Mouse (Mus musculus) thymus, postnatal 14 days (tissue): ENCODE results near the gene S100a3.

Source experiments
- DNase-seq: peaks from one replicate; pipeline ENCODE4 v3.0.0; 2021

Gene S100a3

DNA sequence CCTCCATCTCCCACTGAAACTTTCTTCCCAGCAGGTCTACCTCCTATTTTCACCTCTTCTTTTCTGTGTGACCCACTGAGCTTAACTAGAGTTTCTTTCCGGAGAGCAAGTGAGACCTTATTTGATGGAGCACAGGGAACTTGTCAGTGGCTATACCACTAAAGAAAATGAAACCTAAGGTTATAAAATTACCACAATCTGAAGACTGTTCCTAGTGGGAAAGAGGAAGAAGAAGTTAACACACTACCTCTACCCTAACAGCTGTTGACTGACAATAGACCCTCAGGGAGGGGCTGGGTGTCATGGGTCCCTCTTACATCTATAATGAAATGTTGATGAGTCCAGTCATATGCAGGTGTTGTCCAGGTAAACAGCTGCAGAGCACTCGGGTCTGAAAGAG is 71.6 kb downstream of the S100a3 start:
- no peak for DNase-seq

DNA sequence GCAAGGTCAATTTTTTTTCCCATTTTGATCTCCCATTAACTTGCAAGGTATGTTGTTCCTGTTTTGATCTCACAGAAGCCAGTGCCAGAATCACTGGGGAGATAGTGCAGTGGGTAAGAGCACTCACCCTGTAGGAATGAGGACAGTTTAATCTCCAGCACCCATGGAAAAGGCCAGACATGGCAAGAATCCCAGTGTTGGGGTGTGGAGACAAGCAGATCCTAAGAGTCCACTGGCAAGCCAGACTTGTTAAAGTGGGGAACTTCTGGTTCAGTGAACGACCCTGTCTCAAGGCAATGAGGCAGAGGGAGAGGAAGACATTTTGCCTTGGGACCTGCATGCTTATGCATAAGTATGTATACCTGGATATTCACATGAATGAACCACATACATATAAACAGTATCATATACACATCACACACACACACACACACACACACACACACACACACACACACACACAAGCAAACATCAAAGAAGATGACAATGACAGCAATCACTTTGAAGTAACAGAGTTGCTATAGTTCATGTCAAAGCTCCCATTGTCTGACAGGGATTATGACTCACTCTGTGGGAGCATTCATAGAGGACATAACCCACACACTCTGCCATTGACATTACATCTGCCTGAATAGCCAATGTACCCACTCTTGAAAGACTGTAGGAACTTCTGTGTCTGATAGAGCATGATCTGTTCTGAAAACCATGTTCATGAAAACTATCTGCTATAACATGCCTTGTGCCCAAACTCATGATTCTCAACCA is 78.3 kb downstream of the S100a3 start:
- no peak for DNase-seq

DNA sequence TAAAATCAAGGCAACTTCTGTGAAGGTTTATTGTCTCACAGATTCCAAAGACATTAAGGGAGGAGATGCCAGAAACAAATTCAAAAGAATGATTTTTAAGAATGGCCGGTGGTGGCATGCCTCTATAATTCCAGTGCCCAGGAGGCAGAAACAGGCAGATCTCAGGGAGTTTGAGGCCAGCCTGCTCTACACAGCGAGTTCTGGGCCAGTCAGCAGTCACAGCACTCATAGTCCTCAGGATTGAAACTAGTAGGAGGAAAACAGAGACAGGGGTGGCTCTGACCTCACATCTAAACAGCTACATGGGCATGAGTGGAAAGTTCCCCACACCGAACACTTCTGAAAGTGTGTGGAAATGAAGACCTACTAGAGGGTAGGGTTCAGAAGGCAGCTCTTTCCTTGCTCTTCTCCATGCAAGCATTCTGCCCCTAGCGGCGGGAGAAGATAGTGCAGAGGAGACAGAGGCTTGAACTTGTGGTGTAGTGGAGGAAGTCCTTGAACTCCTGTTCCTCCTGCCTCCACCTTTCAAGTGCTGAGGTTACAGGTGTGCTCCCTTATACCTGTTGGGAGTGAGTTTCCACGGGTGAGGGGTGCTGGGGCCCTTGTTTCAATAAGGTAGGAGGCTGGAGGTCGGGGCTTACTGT is 79.3 kb downstream of the S100a3 start:
- peak; percentile 78 for DNase-seq

DNA sequence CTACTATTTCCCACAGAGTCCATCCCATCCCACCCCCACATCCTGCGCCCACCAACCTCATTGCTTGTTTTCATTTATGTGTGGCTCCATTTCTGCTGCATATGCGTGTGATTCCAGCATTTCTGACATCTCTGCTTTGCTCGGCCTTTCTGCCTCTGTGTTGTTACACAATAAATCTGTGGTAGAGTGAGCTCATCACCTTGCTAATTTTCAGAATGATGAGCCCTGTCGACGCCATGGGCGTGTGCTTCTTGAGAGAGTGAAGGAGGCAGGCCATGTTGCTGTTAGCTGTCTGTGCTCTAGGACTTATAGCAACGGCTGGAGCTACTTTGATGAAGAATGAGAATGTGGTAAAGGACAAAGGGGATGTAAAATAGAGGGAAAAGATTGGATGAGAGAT is 80.6 kb downstream of the S100a3 start:
- DNase-seq: no peak

DNA sequence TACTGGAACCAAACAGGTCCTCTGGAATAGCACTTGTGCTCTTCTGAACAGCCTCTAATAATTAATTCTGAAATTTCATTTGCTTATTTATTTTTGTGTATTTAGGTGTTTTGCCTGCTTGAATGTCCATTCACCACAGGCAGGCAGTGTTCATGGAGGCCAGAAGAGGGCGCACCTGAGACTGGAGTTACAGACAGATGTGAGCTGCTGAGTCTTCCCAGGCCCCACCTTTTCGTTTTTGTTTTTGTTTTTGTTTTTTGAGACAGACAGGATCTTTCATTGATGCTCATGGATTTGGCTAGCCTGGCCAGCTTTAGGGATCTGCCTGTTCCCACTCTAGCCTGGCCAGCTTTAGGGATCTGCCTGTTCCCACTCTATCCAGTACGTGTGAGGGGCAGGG is 83.8 kb downstream of the S100a3 start:
- peak; percentile 65 for DNase-seq

DNA sequence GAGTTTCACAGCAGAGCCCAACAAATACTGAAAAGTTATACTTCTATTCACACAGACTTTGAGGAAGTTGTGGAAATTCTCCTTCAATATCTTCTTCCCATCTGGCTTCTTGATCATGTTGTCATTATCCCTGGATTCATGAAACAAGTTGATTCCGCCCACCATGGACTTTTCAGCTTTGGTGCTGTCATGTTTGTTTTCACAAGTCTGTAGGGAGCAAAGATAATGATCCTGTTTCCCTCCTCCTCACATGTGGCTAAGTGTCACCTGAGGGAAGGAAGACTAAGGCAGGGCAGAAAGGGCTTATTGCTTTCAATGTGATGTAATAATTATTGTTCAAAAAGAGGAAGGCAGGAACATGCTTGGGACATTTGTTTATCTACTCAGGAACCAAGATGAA is 86.9 kb downstream of the S100a3 start:
- DNase-seq: no peak

DNA sequence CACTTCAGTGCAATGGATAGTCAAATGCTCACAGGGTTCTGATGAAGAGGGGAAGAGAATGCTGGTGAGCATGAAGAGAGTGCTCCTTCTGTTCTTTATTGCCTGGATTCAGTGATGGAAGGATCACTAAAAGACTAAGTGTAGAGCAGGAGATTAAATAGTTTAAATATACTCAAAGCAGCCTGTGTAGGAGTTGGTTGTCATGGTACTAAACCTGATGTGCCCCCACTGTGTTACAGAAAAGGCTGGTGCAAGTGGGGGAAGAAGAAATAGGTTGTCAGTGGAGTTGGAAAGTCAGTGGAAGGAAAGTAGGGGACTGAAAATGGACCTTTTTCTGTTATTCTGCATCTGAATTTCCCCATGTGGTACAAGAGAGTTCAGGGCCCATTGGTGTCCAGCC is 88.6 kb downstream of the S100a3 start:
- no peak for DNase-seq

DNA sequence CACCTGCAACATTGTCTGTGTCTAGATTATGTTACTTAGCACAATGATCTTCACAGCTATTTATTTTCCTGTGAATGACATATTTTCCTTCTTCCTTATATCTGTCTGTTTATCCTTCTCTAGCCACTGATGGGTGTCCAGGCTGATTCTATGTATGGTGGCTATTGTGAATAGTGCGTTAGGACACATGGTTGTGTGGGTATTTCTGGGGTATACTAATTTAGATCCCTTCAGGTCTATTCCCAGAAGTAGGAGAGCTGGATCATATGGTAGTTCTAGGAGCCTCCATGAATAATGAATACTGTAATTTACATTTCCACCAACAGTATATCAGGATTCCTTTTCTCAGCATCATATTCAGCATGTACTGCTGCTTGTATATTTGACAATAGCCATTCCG is 89.5 kb downstream of the S100a3 start:
- DNase-seq: no peak
